Mouse (Mus musculus) gastrocnemius, postnatal 36 days (tissue): ENCODE measurements at regions not wholly inside any gene's neighbourhood (a gene's known extent, or its start where the extent isn't known, plus 50 kb on each side); places are given as distances from the start of the nearest gene placed in this dataset.

Experiments
- DNase-seq, 2 experiments: peaks; one replicate each; pipeline ENCODE4 v3.0.0; 2022
- intact Hi-C: fragments of 180-260 bp; cut with DNase I; formaldehyde crosslinking; loops from one replicate; pipeline ENCODE4 v1.15.1; 2025

DNA sequence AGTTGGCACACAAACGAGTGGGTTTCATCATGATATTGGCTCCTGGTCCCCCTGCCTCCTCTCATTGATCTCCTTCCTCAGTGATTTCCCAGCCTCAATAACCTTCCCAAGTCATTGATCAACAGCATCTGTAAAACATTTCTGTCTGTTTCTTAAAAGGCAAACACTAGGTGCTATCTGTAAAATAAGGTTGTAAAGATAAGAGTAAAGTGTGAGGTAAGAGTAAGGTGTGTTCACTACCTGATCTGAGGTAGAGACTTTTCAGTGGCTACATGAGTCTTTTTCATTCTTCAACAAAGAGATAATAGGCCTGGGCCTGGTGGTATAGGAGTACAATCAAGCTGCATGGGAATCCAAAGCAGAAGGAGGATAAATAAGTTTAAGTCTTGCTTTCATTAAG lies 55.7 kb downstream of the Plk2 start:
- DNase-seq, result no peak
- intact Hi-C loops, result no loop called here

DNA sequence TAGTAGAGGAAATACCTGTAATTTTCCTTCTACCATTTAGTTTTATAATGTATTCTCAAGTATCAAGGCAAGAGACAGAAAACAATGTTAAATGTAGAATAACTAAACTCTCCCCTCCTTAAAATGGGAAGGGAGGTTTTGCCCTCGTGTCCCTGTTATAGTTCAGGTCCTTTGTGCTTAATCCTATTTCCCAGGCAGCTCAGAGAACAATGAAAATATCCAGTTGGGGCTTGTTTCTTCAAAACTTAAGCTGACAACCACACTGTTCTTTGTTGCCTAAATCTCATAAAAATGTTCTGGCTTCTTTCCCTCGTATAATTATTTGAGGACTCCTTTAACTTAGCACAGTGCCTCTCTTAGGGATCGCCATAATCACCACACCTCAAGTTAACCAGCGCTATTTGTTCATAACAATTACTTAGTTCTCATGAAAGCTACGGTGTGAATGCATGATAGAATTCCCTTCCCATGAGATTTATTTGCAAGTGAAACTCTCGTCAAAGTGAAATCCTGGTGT lies 57.2 kb downstream of the Plk2 start:
- intact Hi-C loops, result no loop called here
- no peak for DNase-seq

GRCm38 (mm10) chr13:110455085-110455484 lies 60.2 kb downstream of the Plk2 start:
- intact Hi-C loops, result no loop called here
- DNase-seq, result no peak

DNA sequence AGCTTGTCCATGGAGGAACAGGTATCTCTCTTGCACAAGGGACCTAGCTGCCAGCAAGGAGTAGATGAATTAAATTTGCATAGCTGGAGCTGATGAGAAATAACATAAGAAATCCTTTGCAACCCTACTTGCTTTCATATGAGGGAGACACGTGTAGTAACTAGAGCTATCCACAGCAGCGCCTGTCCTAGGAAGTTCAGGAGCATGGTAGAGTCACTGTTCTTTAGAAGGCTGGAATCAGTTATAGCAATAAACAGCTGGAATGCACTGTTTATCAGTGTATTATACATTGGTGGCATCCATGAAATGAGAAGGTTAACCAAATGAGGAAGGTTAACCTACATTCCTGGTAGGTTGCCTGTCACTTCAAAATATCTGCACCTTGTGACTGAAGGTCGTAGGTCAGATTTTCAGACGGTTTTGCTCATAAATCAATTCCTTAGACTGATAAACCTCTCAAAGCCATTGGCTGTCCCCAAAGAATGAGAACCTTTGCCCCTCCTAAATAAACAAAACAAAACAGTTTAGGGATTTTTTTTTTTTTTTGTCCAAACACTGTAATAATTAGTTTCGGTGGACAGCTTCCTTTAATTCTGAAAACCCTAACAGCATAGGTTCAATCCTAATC lies 60.8 kb downstream of the Plk2 start:
- intact Hi-C loops, result no loop called here
- DNase-seq, result no peak

GRCm38 (mm10) chr13:110458701-110459100 lies 63.9 kb downstream of the Plk2 start:
- intact Hi-C loops, result no loop called here
- no peak for DNase-seq

GRCm38 (mm10) chr13:110461581-110461980 lies 66.7 kb downstream of the Plk2 start:
- no peak for DNase-seq
- intact Hi-C loops, result no loop called here

GRCm38 (mm10) chr13:110471526-110471925 lies 76.7 kb downstream of the Plk2 start:
- no peak for DNase-seq
- intact Hi-C loops, result no loop called here

DNA sequence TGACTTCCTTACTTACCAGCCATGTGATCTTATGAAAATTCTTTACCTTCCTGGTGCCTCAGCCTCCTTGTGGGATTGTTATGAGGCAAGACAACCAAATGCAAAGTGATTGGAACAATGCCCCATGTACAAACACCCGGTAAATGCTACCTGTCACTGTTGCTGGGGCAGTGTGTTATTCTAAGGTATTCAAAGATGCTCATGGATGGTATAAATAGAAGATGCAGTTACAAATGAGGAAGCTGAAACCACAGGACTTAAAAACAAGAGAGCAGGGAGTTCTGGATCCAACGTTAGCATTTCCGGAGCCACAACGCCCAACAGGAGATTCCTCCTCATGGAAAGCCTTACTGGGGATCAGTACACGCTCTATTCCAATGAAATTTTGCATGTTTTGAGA lies 82.9 kb downstream of the Plk2 start:
- intact Hi-C loops, result no loop called here
- DNase-seq, result no peak

- no peak for DNase-seq
- intact Hi-C loops, result no loop called here
Measured at GRCm38 (mm10) chr13:110484358-110484940, 89.6 kb downstream of the Plk2 start.

DNA sequence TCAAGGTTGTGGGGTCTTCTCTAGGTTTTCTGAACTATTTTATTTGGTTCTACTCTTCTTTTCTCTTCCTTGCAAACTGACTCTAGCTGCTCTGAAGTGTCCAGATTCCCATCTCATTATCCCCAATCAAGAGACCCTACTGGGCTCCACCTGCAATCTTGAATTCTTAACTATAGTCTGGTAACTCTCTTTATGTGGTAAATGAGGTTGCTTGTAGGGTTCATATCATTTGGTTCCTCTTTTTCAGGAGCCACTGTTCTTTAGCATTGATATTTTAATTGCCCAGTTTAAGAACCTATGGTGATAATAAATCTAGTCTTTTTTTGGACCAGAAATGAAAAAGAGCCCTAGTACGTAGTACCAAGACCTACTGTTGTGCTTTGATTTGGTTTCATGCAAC lies 90.7 kb downstream of the Plk2 start:
- intact Hi-C loops, result no loop called here
- DNase-seq, result no peak

DNA sequence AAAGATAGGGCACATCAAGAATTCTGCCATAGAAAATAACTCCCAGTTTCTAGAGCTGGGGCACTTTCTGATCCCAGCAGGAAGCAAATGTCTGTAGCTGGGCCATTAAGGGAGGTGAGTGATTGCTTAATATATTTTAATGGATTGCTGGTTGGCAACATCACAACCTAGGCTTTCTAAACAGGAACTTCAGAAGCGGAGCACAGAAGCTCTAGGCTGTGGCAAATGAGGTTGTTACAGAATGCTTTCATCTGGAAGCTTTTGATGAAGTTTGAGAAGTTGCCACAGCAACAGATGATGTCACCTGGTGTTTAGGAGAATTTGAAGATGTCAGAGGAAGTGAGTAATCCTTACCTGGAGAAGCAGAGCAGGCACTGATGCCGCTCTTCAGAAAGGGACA lies 95.3 kb downstream of the Plk2 start:
- DNase-seq, result no peak
- intact Hi-C loops, result no loop called here

- intact Hi-C loops, result no loop called here
- no peak for DNase-seq
Measured at GRCm38 (mm10) chr13:110492296-110493001, 97.6 kb downstream of the Plk2 start.

DNA sequence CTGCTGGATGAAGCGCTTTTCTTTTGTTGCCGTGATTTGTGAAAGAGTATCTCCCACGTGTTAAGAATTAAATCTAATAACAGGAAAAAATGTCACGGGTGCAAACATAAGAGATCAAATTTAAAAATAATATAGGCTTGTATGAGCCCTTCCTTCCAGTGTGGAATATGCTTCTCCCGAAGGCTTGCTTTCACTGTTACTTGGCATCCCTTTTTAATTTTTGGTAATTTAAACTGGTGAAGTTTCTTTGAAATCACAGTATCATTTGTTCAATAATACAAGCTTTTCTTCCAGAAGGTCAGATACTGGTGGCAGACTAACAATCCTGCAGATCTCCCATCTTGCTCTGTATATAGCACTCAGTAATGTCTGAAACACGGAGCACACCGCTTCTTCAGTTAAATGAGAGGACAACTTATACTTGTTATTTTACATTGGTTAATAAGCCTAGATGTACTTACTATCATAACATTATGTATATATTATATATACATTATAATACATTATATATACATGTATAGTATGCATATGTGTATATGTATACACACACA lies 98.2 kb downstream of the Plk2 start:
- DNase-seq, result no peak
- intact Hi-C loops, result no loop called here

- intact Hi-C loops, result no loop called here
- DNase-seq, result no peak
Measured at GRCm38 (mm10) chr13:110497461-110497860, 102.6 kb downstream of the Plk2 start.

DNA sequence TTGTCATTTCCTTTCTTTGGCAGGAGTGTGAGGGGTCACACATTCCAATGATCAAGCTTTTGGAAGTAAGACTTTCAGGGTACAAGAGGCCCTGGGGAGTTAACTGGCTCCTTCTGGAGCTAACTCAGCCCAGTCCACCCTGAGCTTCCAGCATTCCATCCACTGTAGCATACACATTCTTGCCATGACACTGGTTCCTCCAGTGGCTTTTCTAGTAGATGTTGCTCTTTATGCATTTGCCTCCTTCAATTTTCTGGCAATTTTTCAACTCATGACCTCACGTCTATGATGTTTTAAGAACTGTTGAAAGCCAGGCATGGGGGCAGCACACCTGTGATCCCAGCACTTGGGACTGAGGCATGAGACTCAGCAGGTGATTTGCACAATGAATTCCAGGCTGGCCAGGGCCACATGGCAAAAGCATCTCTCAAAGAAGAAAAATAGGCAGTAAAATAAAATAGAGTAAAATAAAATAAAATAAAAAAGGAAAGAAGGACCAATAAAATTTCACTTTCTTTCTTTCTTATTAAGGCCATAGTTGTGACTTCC lies 113.0 kb downstream of the Plk2 start:
- DNase-seq, result no peak
- intact Hi-C loops, result no loop called here

GRCm38 (mm10) chr13:110517986-110518385 lies 123.1 kb downstream of the Plk2 start:
- intact Hi-C loops, result no loop called here
- no peak for DNase-seq

- intact Hi-C loops, result no loop called here
- no peak for DNase-seq
Measured at GRCm38 (mm10) chr13:110522974-110523373, 128.1 kb downstream of the Plk2 start.

- no peak for DNase-seq
- intact Hi-C loops, result no loop called here
Measured at GRCm38 (mm10) chr13:110527681-110528080, 132.8 kb downstream of the Plk2 start.

GRCm38 (mm10) chr13:110529624-110530023 lies 134.8 kb downstream of the Plk2 start:
- intact Hi-C loops, result no loop called here
- DNase-seq, result no peak

DNA sequence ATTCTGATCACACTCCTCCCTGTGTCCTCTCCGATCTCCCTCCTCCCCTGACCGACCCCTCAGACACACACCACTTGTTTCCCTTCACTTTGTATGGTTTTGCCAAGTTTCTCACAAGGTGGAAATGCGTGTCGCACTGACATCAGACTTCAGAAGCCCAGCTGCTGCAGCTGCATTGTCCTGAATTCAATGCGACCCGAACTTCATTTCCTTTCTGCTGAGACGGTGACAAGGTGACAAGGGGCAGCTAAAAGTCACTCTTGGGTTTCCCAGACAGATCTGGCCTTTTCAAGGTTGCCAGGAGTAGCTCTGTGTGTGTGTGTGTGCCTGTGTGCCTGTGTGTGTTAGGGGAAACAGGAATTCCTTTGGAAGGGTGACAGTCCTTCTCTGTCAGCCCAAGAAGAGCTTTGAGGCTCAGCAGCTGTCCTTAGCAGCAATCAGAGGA lies 139.5 kb downstream of the Plk2 start:
- no peak for DNase-seq

DNA sequence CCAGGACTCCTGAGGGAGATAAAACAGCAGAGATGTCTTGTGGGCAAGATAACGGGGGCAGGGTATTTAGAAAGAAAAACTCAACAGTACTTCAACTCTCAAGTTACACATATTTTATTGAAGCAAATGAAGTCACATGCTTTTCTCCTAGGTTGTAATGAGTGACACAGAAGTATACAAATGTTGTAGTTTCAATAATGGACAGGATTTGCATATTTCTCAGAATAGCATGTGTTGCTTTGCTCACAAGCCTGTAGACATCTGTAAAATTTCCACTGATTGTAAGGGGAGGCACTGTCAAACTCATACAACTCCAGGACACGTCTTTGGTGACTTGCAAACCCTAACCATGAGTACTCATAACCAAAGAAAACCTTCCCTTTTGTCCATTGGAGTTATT lies 140.9 kb downstream of the Plk2 start:
- DNase-seq, result no peak
- intact Hi-C loops, result no loop called here

More for the DNA sequence above, 139.5 kb downstream of the Plk2 start:
- intact Hi-C loops, result no loop called here
